Mouse (Mus musculus) right cerebral cortex, adult 18-20 months (tissue): Measurements from ENCODE around the gene Cog3.

ENCODE experiments used
- DNase-seq: peaks from one replicate; pipeline ENCODE4 v3.0.0; 2022; ENCODE audit warnings: mixed read lengths

Cog3 gene

GRCm38 (mm10) chr14:75758401-75758800 is 4.1 kb upstream of the Cog3 start:
- DNase-seq = no peak

DNA sequence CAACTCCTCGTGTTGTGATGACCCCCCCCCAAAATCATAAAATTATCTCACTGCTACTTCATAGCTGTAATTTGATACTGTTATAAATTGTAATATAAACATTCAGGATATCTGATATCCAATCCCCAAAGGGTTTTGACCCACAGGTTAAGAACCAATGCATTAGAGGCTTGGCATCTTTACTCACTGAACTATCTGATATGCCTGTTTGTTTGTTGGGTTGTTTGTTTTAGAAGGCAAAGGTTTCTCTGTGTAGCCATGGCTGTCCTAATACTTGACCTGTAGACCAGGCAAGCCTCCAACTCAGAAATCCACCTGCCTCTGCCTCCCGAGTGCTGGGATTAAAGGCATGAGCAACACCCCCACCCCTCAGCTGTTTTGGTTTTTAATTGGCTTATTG is 3.5 kb upstream of the Cog3 start:
- no peak for DNase-seq

GRCm38 (mm10) chr14:75756971-75757370 is 2.7 kb upstream of the Cog3 start:
- DNase-seq = no peak

GRCm38 (mm10) chr14:75753206-75753605 is 1.1 kb downstream of the Cog3 start:
- no peak for DNase-seq

- DNase-seq = no peak
These were observed 3.3 kb downstream of the Cog3 start for GRCm38 (mm10) chr14:75751040-75751439.

GRCm38 (mm10) chr14:75749123-75749522 is 5.2 kb downstream of the Cog3 start:
- DNase-seq = no peak

GRCm38 (mm10) chr14:75747960-75748359 is 6.4 kb downstream of the Cog3 start:
- DNase-seq = no peak

- DNase-seq = no peak
These were observed 12.4 kb downstream of the Cog3 start for GRCm38 (mm10) chr14:75741904-75742303.

DNA sequence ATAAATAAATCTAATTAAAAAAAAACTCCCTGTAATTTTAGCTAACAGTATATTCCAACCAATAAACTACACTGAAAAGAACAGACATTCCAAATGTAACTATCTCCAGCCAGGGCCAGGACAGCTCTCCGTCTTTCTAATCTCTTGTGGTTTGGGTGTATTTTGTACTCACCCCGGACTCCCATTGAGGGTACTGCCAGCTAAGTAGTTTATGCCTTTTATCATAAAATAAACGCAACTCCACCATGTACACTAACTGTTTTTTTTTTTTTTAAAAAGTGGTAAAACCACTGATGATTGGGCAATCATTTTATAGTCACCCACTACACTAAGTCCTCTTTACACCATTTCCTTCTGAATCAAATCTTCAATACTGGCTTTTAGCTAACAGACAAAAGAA is 18.7 kb downstream of the Cog3 start:
- DNase-seq = no peak

GRCm38 (mm10) chr14:75732631-75733030 is 21.7 kb downstream of the Cog3 start:
- DNase-seq = no peak

DNA sequence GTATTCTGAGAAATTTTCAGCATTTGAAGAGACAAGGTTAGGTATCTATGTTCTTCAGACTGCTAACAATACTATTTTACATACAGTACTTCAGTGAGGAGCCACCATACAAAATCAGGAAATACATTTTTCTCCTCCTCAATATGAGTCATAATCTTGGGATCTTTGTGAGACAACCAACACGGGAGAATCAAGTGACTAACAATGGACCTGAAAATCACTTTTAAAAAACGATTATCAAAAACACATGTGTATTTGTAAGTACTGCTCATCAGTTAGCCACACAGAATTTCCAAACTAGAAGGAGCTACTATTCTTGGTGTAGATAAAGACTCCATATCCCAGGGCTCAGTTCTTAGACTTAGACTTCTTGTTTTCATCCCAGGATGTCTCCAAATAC is 23.0 kb downstream of the Cog3 start:
- no peak for DNase-seq

DNA sequence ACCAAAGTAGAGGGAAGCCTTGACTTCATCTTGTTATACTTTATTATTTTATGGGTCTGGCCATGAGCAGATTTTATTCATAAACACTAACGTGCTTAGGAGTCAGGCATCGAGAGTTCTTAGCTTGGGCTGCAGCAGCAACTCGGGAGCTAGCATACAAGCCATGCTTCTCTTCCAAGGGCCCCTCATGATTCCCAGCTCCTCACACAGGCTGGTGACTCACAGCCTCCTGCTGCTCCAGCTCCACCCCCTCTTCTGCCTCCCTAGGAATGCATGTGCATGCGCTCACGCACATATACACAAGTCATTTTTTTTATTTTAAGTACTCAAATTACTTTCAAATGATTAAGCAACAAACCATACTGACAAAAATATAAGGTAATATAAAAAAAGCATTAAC is 26.2 kb downstream of the Cog3 start:
- DNase-seq = no peak

- no peak for DNase-seq
These were observed 27.3 kb downstream of the Cog3 start for GRCm38 (mm10) chr14:75727046-75727445.

- no peak for DNase-seq
These were observed 31.5 kb downstream of the Cog3 start for GRCm38 (mm10) chr14:75722816-75723215.

GRCm38 (mm10) chr14:75721977-75722563 is 32.2 kb downstream of the Cog3 start:
- peak; percentile 67 for DNase-seq

GRCm38 (mm10) chr14:75720121-75720520 is 34.2 kb downstream of the Cog3 start:
- DNase-seq = no peak

- no peak for DNase-seq
These were observed 37.9 kb downstream of the Cog3 start for GRCm38 (mm10) chr14:75716410-75716809.

GRCm38 (mm10) chr14:75713661-75714060 is 40.7 kb downstream of the Cog3 start:
- no peak for DNase-seq

- DNase-seq = no peak
These were observed 41.6 kb downstream of the Cog3 start for GRCm38 (mm10) chr14:75712687-75713086.

DNA sequence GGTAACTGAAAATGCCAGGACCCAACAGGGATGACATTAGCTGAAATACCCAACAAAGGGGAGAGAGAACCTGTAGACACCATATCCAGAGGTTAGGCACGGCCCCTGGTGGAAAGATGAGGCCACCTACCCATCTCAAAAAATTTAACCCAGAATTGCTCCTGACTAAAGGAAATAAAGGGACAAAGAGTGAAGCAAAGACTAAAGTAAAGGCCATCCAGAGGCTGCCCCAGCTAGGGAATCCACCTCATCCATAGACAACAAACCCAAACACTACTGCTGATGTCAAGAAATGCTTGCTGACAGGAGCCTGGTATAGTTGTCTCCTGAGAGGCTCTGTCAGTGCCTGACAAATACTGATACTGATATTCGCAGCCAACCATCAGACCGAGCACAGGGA is 42.6 kb downstream of the Cog3 start:
- no peak for DNase-seq

DNA sequence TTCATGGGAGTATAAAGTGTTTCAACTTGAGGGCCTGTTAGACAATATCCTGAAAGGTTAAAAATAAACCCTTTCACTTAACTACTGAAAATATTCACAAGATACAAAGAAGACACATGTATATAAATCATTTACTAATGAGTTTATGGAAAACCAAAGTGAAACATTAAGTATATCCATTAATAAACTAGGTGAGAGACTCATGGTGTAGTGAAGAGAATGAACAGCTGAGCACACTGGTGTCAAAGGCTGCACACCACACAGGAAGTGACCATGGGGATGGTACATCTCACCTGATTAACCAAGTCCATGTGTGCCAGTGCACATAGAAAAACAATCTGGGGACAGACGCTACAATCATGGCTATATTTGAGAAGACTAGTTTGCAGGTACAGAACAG is 45.3 kb downstream of the Cog3 start:
- no peak for DNase-seq

GRCm38 (mm10) chr14:75707771-75708170 is 46.5 kb downstream of the Cog3 start:
- DNase-seq = no peak

GRCm38 (mm10) chr14:75706647-75707046 is 47.7 kb downstream of the Cog3 start:
- no peak for DNase-seq

DNA sequence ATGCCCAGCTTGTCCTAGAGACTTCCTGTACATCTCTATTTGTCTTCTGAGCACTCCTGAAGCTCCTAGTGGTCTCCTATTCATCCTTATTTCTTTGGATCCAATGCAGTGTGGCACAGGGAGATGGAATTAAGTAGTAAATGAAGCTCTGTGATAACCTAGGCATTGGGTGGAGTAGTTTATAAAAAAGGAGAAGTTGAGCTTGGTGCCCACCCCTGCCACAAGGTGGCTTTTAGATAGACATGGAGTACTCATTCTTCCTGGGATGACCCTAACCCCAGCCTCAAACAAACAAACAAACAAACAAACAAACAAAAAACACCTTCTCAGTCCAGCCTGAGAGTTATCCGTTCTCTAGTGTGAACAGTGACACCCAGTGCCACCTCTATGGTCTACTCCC is 56.4 kb downstream of the Cog3 start:
- DNase-seq = no peak

- no peak for DNase-seq
These were observed 58.2 kb downstream of the Cog3 start for GRCm38 (mm10) chr14:75696096-75696495.

GRCm38 (mm10) chr14:75690428-75690827 is 63.9 kb downstream of the Cog3 start:
- DNase-seq = no peak
